Mouse (Mus musculus) spleen, adult 2 months (tissue): ENCODE data around the gene Cybrd1. TPM values are rescaled to one million over a fixed set of nuclear protein-coding genes. Genes with fewer than 3 reads are reported as not detected.

Experiments
- DNase-seq, 2 experiments: peaks; one replicate each; pipeline versions ENCODE4 v3.0.0 to v3.0.0-alpha.2; 2012 to 2021; ENCODE audit warnings: low spot score in 2 of 2, low read depth in 1 of 2
- H3K27ac ChIP-seq: fragments of 200-500 bp; 2 replicates; pipeline ENCODE4 v1.5.1; 2012; ENCODE audit warnings: low read length, inconsistent platforms; ENCODE audit not compliant: insufficient read depth
- H3K27me3 ChIP-seq: fragments of 200-500 bp; 2 replicates; pipeline ENCODE4 v1.6.1; 2012; ENCODE audit warnings: mild to moderate bottlenecking, moderate library complexity, low read length, inconsistent platforms; ENCODE audit not compliant: control insufficient read depth, insufficient read depth
- H3K36me3 ChIP-seq: fragments of 200-500 bp; 2 replicates; pipeline ENCODE4 v1.6.1; 2012; ENCODE audit warnings: mild to moderate bottlenecking, low read length, inconsistent platforms; ENCODE audit not compliant: control insufficient read depth, insufficient read depth
- H3K4me1 ChIP-seq: fragments of 200-500 bp; 2 replicates; pipeline ENCODE4 v1.6.1; 2011; ENCODE audit warnings: inconsistent platforms; ENCODE audit not compliant: control insufficient read depth, insufficient read depth, insufficient read length
- H3K4me3 ChIP-seq: fragments of 200-500 bp; 2 replicates; pipeline ENCODE4 v1.5.1; 2011; ENCODE audit warnings: mild to moderate bottlenecking, inconsistent platforms; ENCODE audit not compliant: insufficient read depth, insufficient read length; ENCODE audit errors: extremely low read depth
- CTCF ChIP-seq: fragments of 200-500 bp; IDR thresholded peaks from 2 replicates; pipeline ENCODE4 v1.5.1; 2011; ENCODE audit warnings: mild to moderate bottlenecking, inconsistent platforms; ENCODE audit not compliant: insufficient read depth, insufficient read length, insufficient replicate concordance; ENCODE audit errors: extremely low read depth
- POLR2A ChIP-seq: fragments of 200-500 bp; IDR thresholded peaks from 2 replicates; pipeline ENCODE4 v1.6.1; 2011; ENCODE audit warnings: low read depth, low read length, inconsistent platforms
- WGBS: fragments of 180-500 bp; shearing (Covaris S2); methylation state at CpG from one replicate; pipeline ENCODE4 v1.1.7; 2018; 5-methylcytosine and 5-hydroxymethylcytosine counted together
- polyA plus RNA-seq: library from polyadenylated mRNA; depleted of rRNA; stranded (reverse); fragments of >200 nt; gene quantifications from 2 replicates; pipeline ENCODE4 v1.2.3, GENCODE M21; 2012

The Cybrd1 gene
- polyA plus RNA-seq, 1 experiment: 1.1 TPM

DNA sequence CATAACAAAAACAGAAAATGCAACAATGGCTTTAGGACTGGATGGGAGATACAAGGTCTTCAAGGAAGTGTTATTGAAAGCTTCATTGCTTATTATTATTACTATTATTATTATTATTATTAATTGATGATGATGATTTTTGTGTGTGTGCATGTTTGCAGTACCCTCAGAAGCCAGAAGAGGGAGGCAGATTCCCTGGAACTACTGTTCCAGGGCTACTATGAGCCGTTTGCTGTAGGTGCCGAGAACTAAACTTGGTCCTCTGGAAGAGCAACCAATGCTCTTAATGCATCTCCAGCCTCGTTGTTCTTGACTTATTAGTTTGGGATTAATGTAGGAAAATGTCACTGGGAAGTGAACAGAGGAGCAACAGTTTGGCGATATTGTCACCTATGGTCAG lies 34.4 kb downstream of the Cybrd1 start:
- Histone ChIP-seq H3K4me3 (no peak overlapping the region), H3K4me1 (no peaks in the 10 kb centered on the region), H3K27ac (no peak overlapping the region), H3K36me3 (no peaks in the 10 kb centered on the region), H3K27me3 (no peaks in the 10 kb centered on the region)
- DNase-seq: no peak
- WGBS: 85% methylated on average over 4 of the region's 4 CpGs
- no peak for TF ChIP-seq POLR2A
- no peak for TF ChIP-seq CTCF

DNA sequence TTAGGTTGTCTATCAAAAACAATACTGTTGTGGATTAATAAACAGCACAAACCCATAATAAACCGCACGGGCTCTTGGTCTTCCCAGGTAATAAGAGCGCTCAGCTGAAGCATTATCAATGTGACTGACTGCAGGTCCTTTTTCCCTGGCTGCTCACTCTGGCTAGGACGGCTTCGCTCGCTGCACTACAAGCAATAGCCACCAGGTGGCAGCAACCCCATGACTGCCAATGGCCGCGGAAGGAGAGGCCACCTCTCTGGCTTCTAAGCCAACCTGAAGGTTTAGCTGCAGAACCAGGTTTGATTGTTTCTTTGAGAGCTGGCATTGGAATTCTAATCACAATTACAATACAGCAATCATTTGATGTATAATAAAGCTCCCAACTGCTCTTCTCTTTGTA lies 37.8 kb downstream of the Cybrd1 start:
- Histone ChIP-seq H3K27me3 (no peaks in the 10 kb centered on the region), H3K27ac (no peak overlapping the region), H3K4me3 (no peak overlapping the region), H3K4me1 (no peaks in the 10 kb centered on the region), H3K36me3 (no peaks in the 10 kb centered on the region)
- DNase-seq: peak; percentile 9 to 65
- TF ChIP-seq CTCF (peak; percentile 88), POLR2A (no peak)
- 6% methylated on average over 8 of the region's 8 CpGs for WGBS

DNA sequence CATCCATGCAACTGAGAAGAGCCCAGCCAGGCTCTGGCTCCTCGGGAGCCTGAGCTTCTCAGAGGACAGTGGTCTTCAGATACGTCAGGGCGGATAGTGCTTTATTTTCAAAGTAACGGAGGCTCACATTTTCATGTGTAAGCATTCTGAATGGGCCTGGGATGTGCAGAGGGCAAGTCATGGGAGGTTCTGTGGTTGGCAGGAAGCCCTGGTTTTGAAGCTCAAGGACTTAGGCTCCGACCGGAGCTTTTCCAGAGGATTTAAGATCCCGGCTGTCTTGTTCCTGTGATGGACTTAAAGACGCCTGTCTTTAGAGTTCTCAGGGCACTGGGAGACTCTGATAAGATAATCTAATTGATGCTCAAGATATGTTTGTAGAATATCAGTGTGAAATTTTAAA lies 38.7 kb downstream of the Cybrd1 start:
- Histone ChIP-seq H3K4me1 (no peaks in the 10 kb centered on the region), H3K27me3 (no peaks in the 10 kb centered on the region), H3K4me3 (no peak overlapping the region), H3K36me3 (no peaks in the 10 kb centered on the region), H3K27ac (no peak overlapping the region)
- 83% methylated on average over 8 of the region's 8 CpGs for WGBS
- DNase-seq: no peak
- TF ChIP-seq POLR2A (no peak), CTCF (no peak)

DNA sequence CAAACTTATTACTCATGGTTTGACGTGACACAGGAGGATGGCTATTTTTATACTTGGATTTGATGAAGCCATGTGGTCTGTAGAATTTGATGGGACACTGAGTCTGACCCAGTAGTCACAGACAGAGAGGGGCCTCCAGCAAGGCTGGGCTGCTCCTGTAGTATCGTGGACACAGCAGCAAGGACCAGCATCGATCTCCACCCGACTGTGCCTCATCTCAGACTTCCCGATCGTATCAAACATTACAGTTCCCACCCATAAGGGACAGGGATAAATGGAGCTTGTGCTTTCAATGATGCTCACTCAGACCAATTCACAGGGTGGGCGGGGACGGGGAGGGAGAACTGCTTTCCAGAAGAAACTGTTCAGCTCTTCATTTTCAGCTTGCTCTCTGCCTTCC lies 40.2 kb downstream of the Cybrd1 start:
- no peaks in the 10 kb centered on the region for H3K27me3 ChIP-seq
- TF ChIP-seq POLR2A (no peak), CTCF (no peak)
- 90% methylated on average over 8 of the region's 8 CpGs for WGBS
- no peaks in the 10 kb centered on the region for H3K4me1 ChIP-seq
- no peak overlapping the region for H3K4me3 ChIP-seq
- H3K36me3 ChIP-seq: no peaks in the 10 kb centered on the region
- no peak for DNase-seq
- no peak overlapping the region for H3K27ac ChIP-seq

DNA sequence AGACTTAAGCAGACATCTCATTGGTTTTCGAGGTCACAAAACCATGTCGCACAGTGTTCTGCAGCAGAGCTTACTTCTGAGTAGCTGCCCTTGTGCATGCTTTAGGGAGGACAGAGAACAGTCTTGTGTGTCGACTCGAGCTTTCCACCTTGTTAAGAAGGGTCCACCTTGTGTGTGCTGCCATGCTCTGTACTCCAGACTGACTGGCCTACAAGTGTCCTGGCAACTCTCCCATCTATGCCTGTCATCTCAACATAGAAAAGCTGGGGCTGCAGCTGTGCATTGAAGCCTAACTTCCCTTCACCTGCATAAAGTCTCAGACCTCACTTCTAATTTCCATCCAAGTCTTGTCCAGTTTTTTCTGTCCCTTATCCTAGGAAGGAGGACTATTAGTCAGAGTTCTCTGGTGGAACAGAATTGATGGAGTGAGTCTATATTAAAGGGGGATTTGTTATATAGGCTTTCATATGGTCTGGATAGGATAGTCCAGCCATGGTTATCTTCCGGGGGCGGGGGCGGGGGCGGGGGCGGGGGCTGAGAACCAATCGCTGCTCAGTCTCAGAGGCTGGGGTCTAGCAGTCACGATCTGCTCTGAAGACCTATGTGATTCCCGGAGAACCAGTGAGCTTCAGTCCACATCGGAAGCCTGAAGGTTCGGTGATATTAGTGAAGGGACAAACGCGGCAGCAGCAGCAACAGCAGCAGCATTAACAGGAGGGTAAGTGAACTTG lies 42.0 kb downstream of the Cybrd1 start:
- H3K36me3 ChIP-seq: no peaks in the 10 kb centered on the region
- no peaks in the 10 kb centered on the region for H3K27me3 ChIP-seq
- no peak overlapping the region for H3K27ac ChIP-seq
- TF ChIP-seq CTCF (no peak), POLR2A (no peak)
- H3K4me3 ChIP-seq: no peak overlapping the region
- no peaks in the 10 kb centered on the region for H3K4me1 ChIP-seq
- 88% methylated on average over 16 of the region's 16 CpGs for WGBS
- no peak for DNase-seq

DNA sequence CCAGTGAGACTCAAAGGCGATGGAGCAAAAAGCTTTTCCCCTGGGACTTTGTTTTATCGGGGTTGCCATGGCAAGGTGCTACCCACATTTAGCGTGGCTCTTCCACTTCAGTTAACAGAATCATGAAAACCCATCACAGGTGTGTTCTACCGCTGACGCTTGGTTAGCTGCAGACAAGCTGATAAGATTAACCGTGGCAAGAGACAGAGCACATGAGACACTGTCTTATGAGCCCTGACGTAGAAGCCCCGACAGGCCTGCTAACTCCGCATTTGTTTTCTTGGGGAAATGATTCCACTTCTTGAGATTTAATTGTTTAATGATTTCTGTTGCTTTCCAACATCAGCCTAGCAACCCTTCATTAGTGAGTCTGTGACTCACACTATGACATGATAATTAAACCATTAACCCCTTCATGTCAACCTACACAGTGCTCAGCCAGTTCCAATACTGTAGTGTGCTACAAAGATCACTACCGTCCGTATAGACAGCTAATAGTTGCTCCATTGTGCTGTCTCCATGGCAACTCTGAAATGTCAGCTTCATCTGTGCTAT lies 42.7 kb downstream of the Cybrd1 start:
- TF ChIP-seq CTCF: no peak
- TF ChIP-seq POLR2A: no peak
- Histone ChIP-seq H3K4me3 (no peak overlapping the region), H3K4me1 (no peaks in the 10 kb centered on the region), H3K27me3 (no peaks in the 10 kb centered on the region), H3K27ac (no peak overlapping the region), H3K36me3 (no peaks in the 10 kb centered on the region)
- WGBS: 58% methylated on average over 11 of the region's 11 CpGs
- DNase-seq: no peak

DNA sequence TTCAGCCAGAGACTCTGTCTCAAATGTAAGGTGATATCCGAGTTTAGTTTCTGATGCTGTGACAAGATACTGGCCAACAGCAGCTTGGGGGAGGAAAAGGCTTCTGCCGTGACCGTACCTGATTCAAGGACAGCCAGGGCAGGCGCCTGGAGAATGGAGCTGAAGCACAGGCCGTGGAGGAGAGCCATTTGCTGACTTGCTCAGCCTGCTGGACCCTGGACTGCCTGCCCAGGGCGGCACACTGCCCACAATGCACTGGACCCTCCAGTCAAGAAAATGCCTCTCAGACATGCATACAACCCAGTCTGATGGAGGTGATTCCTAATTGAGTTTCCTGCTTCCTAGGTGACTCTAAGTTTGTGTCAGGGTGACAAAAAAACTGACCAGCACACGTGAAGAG lies 43.8 kb downstream of the Cybrd1 start:
- 92% methylated on average over 7 of the region's 7 CpGs for WGBS
- no peak for TF ChIP-seq CTCF
- no peak for TF ChIP-seq POLR2A
- no peak for DNase-seq
- Histone ChIP-seq H3K4me3 (no peak overlapping the region), H3K27me3 (no peaks in the 10 kb centered on the region), H3K36me3 (no peaks in the 10 kb centered on the region), H3K4me1 (no peaks in the 10 kb centered on the region), H3K27ac (no peak overlapping the region)
